In the genomic region with DNA sequence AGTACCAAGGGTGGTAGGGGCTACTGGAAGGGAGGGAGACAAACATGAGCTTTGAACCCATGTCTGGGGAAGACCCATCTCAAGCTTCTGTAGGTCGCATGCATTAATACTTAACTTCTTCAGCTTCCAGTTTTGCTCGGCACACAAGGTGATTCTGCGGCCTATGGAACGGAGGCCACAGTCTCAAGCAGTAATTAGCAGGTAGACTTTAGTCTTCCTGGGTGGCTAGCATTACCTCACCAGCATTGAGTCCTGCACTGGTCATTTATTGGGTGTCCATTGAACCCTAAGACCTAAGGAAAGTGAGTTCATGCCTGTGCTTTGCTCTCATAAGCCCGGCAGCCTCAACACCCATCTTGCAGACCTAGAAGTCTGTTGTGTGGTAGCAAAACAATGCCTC, we compare ENCODE assay signal across 30 mouse cellular contexts.
DNase-seq lines count a peak whose midpoint lies in the region; ATAC-seq and TF ChIP-seq lines count a peak whose summit lies in the region.
"Had no signal": no experiment of that assay in that cellular context is flagged by ENCODE, and none has a peak within 500 bp of the region (broad histone marks: within the 10 kb centered on the region; RNA-seq: fewer than 3 reads in every experiment).

No protein-coding gene starts in this region.

- WGBS in forebrain, embryonic 14.5 days: 92% methylated on average over 5 of the region's 5 CpGs
- WGBS in forebrain, embryonic 11.5 days: 95% methylated on average over 5 of the region's 5 CpGs
- 63% methylated on average over 5 of the region's 5 CpGs for WGBS in kidney, adult 2 months
- WGBS in forebrain, postnatal 0 days: 97% methylated on average over 5 of the region's 5 CpGs
- 48% methylated on average over 5 of the region's 5 CpGs for WGBS in small intestine, adult 2 months

- H3K4me3 ChIP-seq in forebrain, embryonic 14.5 days (ENCODE audit: low read depth, low read length): no peak overlapping the region
- H3K4me3 ChIP-seq in forebrain, embryonic 11.5 days (ENCODE audit: low read depth, low read length): no peak overlapping the region
- H3K4me3 ChIP-seq in kidney, adult 2 months (ENCODE audit: insufficient read depth, low read depth, low read length): no peak overlapping the region
- no peak overlapping the region for H3K4me3 ChIP-seq in forebrain, postnatal 0 days (ENCODE audit: low read depth, low read length)
- H3K4me3 ChIP-seq in small intestine, adult 2 months (ENCODE audit: low read depth, low read length): no peak overlapping the region
- H3K4me3 ChIP-seq: embryonic facial prominence, embryonic 12.5 days; heart, embryonic 12.5 days; hindbrain, embryonic 13.5 days; layer of hippocampus, adult 2 months; left cerebral cortex, adult 2 months; limb, embryonic 12.5 days; liver, embryonic 15.5 days; neural tube, embryonic 15.5 days had no signal

- TF ChIP-seq CTCF in kidney, adult 2 months (conservative IDR thresholded peaks at IDR 0.05; ENCODE audit: insufficient read depth, insufficient read length, low read depth, low read length): no peak
- TF ChIP-seq CTCF in forebrain, postnatal 0 days (IDR thresholded peaks at IDR 0.05; ENCODE audit: low read depth): no peak
- TF ChIP-seq CTCF in small intestine, adult 2 months (IDR thresholded peaks at IDR 0.05; ENCODE audit: extremely low read depth, insufficient read length, insufficient replicate concordance, low read depth, low read length): no peak

- no peak overlapping the region for H3K9ac ChIP-seq in forebrain, embryonic 14.5 days (ENCODE audit: low read length)
- no peak overlapping the region for H3K9ac ChIP-seq in forebrain, embryonic 11.5 days (ENCODE audit: low read length)
- H3K9ac ChIP-seq in forebrain, postnatal 0 days: no peak overlapping the region
- H3K9ac ChIP-seq: embryonic facial prominence, embryonic 12.5 days; heart, embryonic 12.5 days; hindbrain, embryonic 13.5 days; limb, embryonic 12.5 days; liver, embryonic 15.5 days; lung, embryonic 14.5 days; neural tube, embryonic 15.5 days had no signal

- TF ChIP-seq POLR2A in kidney, adult 2 months (IDR thresholded peaks at IDR 0.05; ENCODE audit: low read depth, low read length): no peak
- TF ChIP-seq POLR2A in small intestine, adult 2 months (IDR thresholded peaks at IDR 0.05; ENCODE audit: low read depth, low read length): no peak

- peaks cover 7% of the 10 kb centered on the region; the same call in 1 of the 2 replicates for H3K36me3 ChIP-seq in forebrain, embryonic 14.5 days (ENCODE audit: control insufficient read depth, insufficient read depth, low read length)
- H3K36me3 ChIP-seq in forebrain, embryonic 11.5 days (ENCODE audit: control insufficient read depth, insufficient read depth, low read length): no peaks in the 10 kb centered on the region
- no peaks in the 10 kb centered on the region for H3K36me3 ChIP-seq in kidney, adult 2 months (ENCODE audit: control insufficient read depth, insufficient read depth, low read length)
- no peaks in the 10 kb centered on the region for H3K36me3 ChIP-seq in forebrain, postnatal 0 days (ENCODE audit: insufficient read depth)
- no peaks in the 10 kb centered on the region for H3K36me3 ChIP-seq in small intestine, adult 2 months (ENCODE audit: control insufficient read depth, insufficient read depth, low read length)
- H3K36me3 ChIP-seq: embryonic facial prominence, embryonic 12.5 days; hindbrain, embryonic 13.5 days; liver, embryonic 15.5 days; neural tube, embryonic 15.5 days had no signal

- no peaks in the 10 kb centered on the region for H3K27me3 ChIP-seq in forebrain, embryonic 14.5 days (replicated peaks; ENCODE audit: control insufficient read depth, insufficient read depth, low read length)
- no peaks in the 10 kb centered on the region for H3K27me3 ChIP-seq in forebrain, embryonic 11.5 days (ENCODE audit: control insufficient read depth, insufficient read depth, low read length)
- H3K27me3 ChIP-seq in kidney, adult 2 months (replicated peaks; ENCODE audit: control insufficient read depth, insufficient read depth, low read length): no peaks in the 10 kb centered on the region
- H3K27me3 ChIP-seq in forebrain, postnatal 0 days (ENCODE audit: insufficient read depth, low read length): no peaks in the 10 kb centered on the region
- H3K27me3 ChIP-seq in small intestine, adult 2 months (ENCODE audit: control insufficient read depth, insufficient read depth, low read length): no peaks in the 10 kb centered on the region
- H3K27me3 ChIP-seq: embryonic facial prominence, embryonic 12.5 days; heart, embryonic 12.5 days; hindbrain, embryonic 13.5 days; limb, embryonic 12.5 days; liver, embryonic 15.5 days; neural tube, embryonic 15.5 days had no signal

- DNase-seq in forebrain, embryonic 14.5 days (ENCODE audit: low spot score): no peak
- no peak for DNase-seq in forebrain, embryonic 11.5 days (ENCODE audit: low spot score)
- DNase-seq in kidney, adult 2 months: peak; percentile 54
- DNase-seq in kidney, postnatal 10 days: no peak
- no peak for DNase-seq in forebrain, postnatal 0 days
- DNase-seq in adrenal gland, adult (ENCODE audit: inconsistent age in 2 of 2, low spot score in 1 of 2): no peak
- DNase-seq: adrenal gland, postnatal 10 days; cerebellum, adult 9-10 months; cerebellum, postnatal 36 days; gastrocnemius, postnatal 14 days; heart, adult 18-20 months; heart, postnatal 4 days; lung, embryonic 14.5 days; lung, postnatal 14 days; midbrain, embryonic 14.5 days; retina, postnatal 1 day; right cerebral cortex, postnatal 25 days; spleen, adult 18-20 months; thymus, adult 2 months; thymus, postnatal 36 days had no signal

- H3K9me3 ChIP-seq in forebrain, embryonic 14.5 days (replicated peaks; ENCODE audit: control insufficient read depth, low read length): no peaks in the 10 kb centered on the region
- no peaks in the 10 kb centered on the region for H3K9me3 ChIP-seq in forebrain, embryonic 11.5 days (ENCODE audit: control insufficient read depth, low read length)
- H3K9me3 ChIP-seq in forebrain, postnatal 0 days (ENCODE audit: low read length): no peaks in the 10 kb centered on the region
- H3K9me3 ChIP-seq: embryonic facial prominence, embryonic 12.5 days; G1E; heart, embryonic 12.5 days; hindbrain, embryonic 13.5 days; limb, embryonic 12.5 days; liver, embryonic 15.5 days; neural tube, embryonic 15.5 days had no signal

- no peak overlapping the region for H3K4me2 ChIP-seq in forebrain, embryonic 14.5 days (ENCODE audit: low read length)
- no peak overlapping the region for H3K4me2 ChIP-seq in forebrain, embryonic 11.5 days (ENCODE audit: low read depth, low read length, severe bottlenecking)
- no peak overlapping the region for H3K4me2 ChIP-seq in forebrain, postnatal 0 days (ENCODE audit: low read depth)
- H3K4me2 ChIP-seq: embryonic facial prominence, embryonic 12.5 days; heart, embryonic 12.5 days; hindbrain, embryonic 13.5 days; limb, embryonic 12.5 days; liver, embryonic 15.5 days; lung, embryonic 14.5 days; neural tube, embryonic 15.5 days had no signal

- H3K27ac ChIP-seq in forebrain, embryonic 14.5 days (ENCODE audit: low read depth, low read length): peak overlapping the region; percentile 61
- H3K27ac ChIP-seq in forebrain, embryonic 11.5 days (ENCODE audit: low read depth, low read length): no peak overlapping the region
- no peak overlapping the region for H3K27ac ChIP-seq in kidney, adult 2 months (ENCODE audit: insufficient read depth, low read depth, low read length)
- H3K27ac ChIP-seq in forebrain, postnatal 0 days (ENCODE audit: low read depth, low read length): 0 out of 2 replicates have a peak overlapping the region, but pooled peaks have one; percentile 6
- peak overlapping the region; percentile 88 for H3K27ac ChIP-seq in small intestine, adult 2 months (ENCODE audit: insufficient read depth, low read depth, low read length)
- H3K27ac ChIP-seq: embryonic facial prominence, embryonic 12.5 days; hindbrain, embryonic 13.5 days; layer of hippocampus, adult 2 months; left cerebral cortex, adult 2 months; limb, embryonic 12.5 days; liver, embryonic 15.5 days had no signal

- peaks cover 43% of the 10 kb centered on the region for H3K4me1 ChIP-seq in forebrain, embryonic 14.5 days (ENCODE audit: control insufficient read depth, insufficient read depth, low read length)
- no peaks in the 10 kb centered on the region for H3K4me1 ChIP-seq in forebrain, embryonic 11.5 days (replicated peaks; ENCODE audit: control insufficient read depth, insufficient read depth, low read length)
- H3K4me1 ChIP-seq in kidney, adult 2 months (ENCODE audit: control insufficient read depth, insufficient read depth, low read length): peaks cover 4% of the 10 kb centered on the region
- H3K4me1 ChIP-seq in forebrain, postnatal 0 days (ENCODE audit: insufficient read depth): peaks cover 24% of the 10 kb centered on the region
- peaks cover 43% of the 10 kb centered on the region for H3K4me1 ChIP-seq in small intestine, adult 2 months (ENCODE audit: control insufficient read depth, insufficient read depth, insufficient read length, low read length)
- H3K4me1 ChIP-seq: embryonic facial prominence, embryonic 12.5 days; liver, embryonic 15.5 days had no signal

- ATAC-seq in forebrain, embryonic 14.5 days: no peak
- no peak for ATAC-seq in forebrain, embryonic 11.5 days (replicated peaks; ENCODE audit: low FRiP score)
- no peak for ATAC-seq in forebrain, postnatal 0 days

Comparison
In these comparisons a context has a peak if more than half of its experiments do, and no peak if none do; other contexts are left out.
1. H3K27ac ChIP-seq: peak in forebrain, embryonic 14.5 days (single experiment), forebrain, postnatal 0 days (single experiment) and small intestine, adult 2 months (single experiment); none in forebrain, embryonic 11.5 days (single experiment) and kidney, adult 2 months (single experiment).